Mouse (Mus musculus) stomach, postnatal 0 days (tissue): ENCODE measurements around the gene Auts2. TPM values are rescaled to one million over a fixed set of nuclear protein-coding genes. Genes with fewer than 3 reads are reported as not detected.

Experiments
- ATAC-seq: fragments of 200-750 bp; cut with Nextera tagmentation; 2 replicates; pipeline ENCODE4 v1.8.0; 2017; ENCODE audit not compliant: low FRiP score, low TSS enrichment
- DNase-seq: peaks from one replicate; pipeline ENCODE4 v3.0.0-alpha.2; 2016; ENCODE audit warnings: low spot score
- H3K27ac ChIP-seq: fragments of 300-500 bp; sonication (generic); replicated peaks from 2 replicates; pipeline ENCODE4 v1.5.1; 2014; ENCODE audit warnings: mild to moderate bottlenecking, control low read depth
- H3K27me3 ChIP-seq: fragments of 300-500 bp; sonication (generic); 2 replicates; pipeline ENCODE4 v1.6.1; 2014; ENCODE audit warnings: low read length; ENCODE audit not compliant: control insufficient read depth, insufficient read depth
- H3K36me3 ChIP-seq: fragments of 300-500 bp; sonication (generic); 2 replicates; pipeline ENCODE4 v1.6.1; 2014; ENCODE audit warnings: low read length, mixed read lengths; ENCODE audit not compliant: control insufficient read depth, insufficient read depth
- H3K4me1 ChIP-seq: fragments of 300-500 bp; sonication (generic); replicated peaks from 2 replicates; pipeline ENCODE4 v1.6.1; 2014; ENCODE audit warnings: antibody characterized with exemption; ENCODE audit not compliant: control insufficient read depth, insufficient read depth
- H3K4me2 ChIP-seq: fragments of 300-500 bp; sonication (generic); replicated peaks from 2 replicates; pipeline ENCODE4 v1.6.1; 2014; ENCODE audit warnings: low read depth, mild to moderate bottlenecking, control low read depth, moderate library complexity
- H3K4me3 ChIP-seq: fragments of 300-500 bp; sonication (generic); 2 replicates; pipeline ENCODE4 v1.5.1; 2014; ENCODE audit warnings: low read depth, low read length, control low read depth
- H3K9ac ChIP-seq: fragments of 300-500 bp; sonication (generic); 2 replicates; pipeline ENCODE4 v1.6.1; 2014; ENCODE audit warnings: mild to moderate bottlenecking, low read length, control low read depth, mixed read lengths
- H3K9me3 ChIP-seq: fragments of 300-500 bp; sonication (generic); 2 replicates; pipeline ENCODE4 v1.6.1; 2016; ENCODE audit warnings: low read length; ENCODE audit not compliant: control insufficient read depth
- CTCF ChIP-seq: IDR thresholded peaks from 2 replicates; pipeline ENCODE4 v1.5.1; 2016; ENCODE audit warnings: antibody characterized with exemption, low read depth, mild to moderate bottlenecking, moderate library complexity
- EP300 ChIP-seq: optimal IDR thresholded peaks from 2 replicates; pipeline ENCODE3; 2016; ENCODE audit warnings: antibody characterized with exemption
- WGBS: fragments of 180-500 bp; shearing (Covaris S2); extraction: QIAGEN DNeasy Blood & Tissue Kit; methylation state at CpG from one replicate; pipeline ENCODE4 v1.1.7; 2014; 5-methylcytosine and 5-hydroxymethylcytosine counted together
- polyA plus RNA-seq: library from polyadenylated mRNA; unstranded; fragments of >200 nt; fragmentation: Nextera tagmentation; extraction: Ambion mirVana; gene quantifications from 2 replicates; pipeline ENCODE4 v1.2.1, GENCODE M21; 2015

Gene Auts2
- polyA plus RNA-seq, 1 experiment from 2014 or later, result 7.3 TPM

- Histone ChIP-seq H3K36me3 (no peaks in the 10 kb centered on the region), H3K4me2 (no peak overlapping the region), H3K4me3 (no peak overlapping the region), H3K27ac (no peak overlapping the region), H3K9ac (no peak overlapping the region), H3K4me1 (no peaks in the 10 kb centered on the region), H3K27me3 (no peaks in the 10 kb centered on the region), H3K9me3 (no peaks in the 10 kb centered on the region)
- no peak for TF ChIP-seq EP300
- TF ChIP-seq CTCF, result peak; percentile 51
- DNase-seq (no peak), ATAC-seq (no peak)
- WGBS, result 44% methylated on average over 4 of the region's 4 CpGs
Observed at GRCm38 (mm10) chr5:132438414-132438813, 104.7 kb downstream of the Auts2 start.

- Histone ChIP-seq H3K4me1 (no peaks in the 10 kb centered on the region), H3K27ac (no peak overlapping the region), H3K36me3 (no peaks in the 10 kb centered on the region), H3K27me3 (no peaks in the 10 kb centered on the region), H3K4me3 (no peak overlapping the region), H3K4me2 (no peak overlapping the region), H3K9ac (no peak overlapping the region), H3K9me3 (no peaks in the 10 kb centered on the region)
- 16% methylated on average over 8 of the region's 8 CpGs for WGBS
- DNase-seq, result peak; percentile 31
- 0 out of 2 replicates have a peak, but pooled peaks have one; percentile 32 for ATAC-seq
- TF ChIP-seq EP300 (no peak), CTCF (peak; percentile 43; the same call in 1 of the 2 replicates)
Observed at GRCm38 (mm10) chr5:132437994-132438393, 105.2 kb downstream of the Auts2 start.

- no peaks in the 10 kb centered on the region for H3K4me1 ChIP-seq
- H3K9me3 ChIP-seq, result no peaks in the 10 kb centered on the region
- H3K9ac ChIP-seq, result no peak overlapping the region
- DNase-seq (no peak), ATAC-seq (no peak)
- no peaks in the 10 kb centered on the region for H3K27me3 ChIP-seq
- TF ChIP-seq CTCF (no peak), EP300 (no peak)
- no peak overlapping the region for H3K4me3 ChIP-seq
- H3K36me3 ChIP-seq, result no peaks in the 10 kb centered on the region
- WGBS, result 90% methylated on average over 8 of the region's 8 CpGs
- no peak overlapping the region for H3K4me2 ChIP-seq
- no peak overlapping the region for H3K27ac ChIP-seq
Observed at GRCm38 (mm10) chr5:132437478-132437877, 105.7 kb downstream of the Auts2 start.

- Histone ChIP-seq H3K9me3 (no peaks in the 10 kb centered on the region), H3K4me2 (no peak overlapping the region), H3K9ac (no peak overlapping the region), H3K27ac (no peak overlapping the region), H3K27me3 (no peaks in the 10 kb centered on the region), H3K4me3 (no peak overlapping the region), H3K4me1 (no peaks in the 10 kb centered on the region), H3K36me3 (no peaks in the 10 kb centered on the region)
- ATAC-seq (peak; percentile 57; the same call in 1 of the 2 replicates), DNase-seq (peak; percentile 36)
- TF ChIP-seq CTCF, result no peak
- no peak for TF ChIP-seq EP300
- 8% methylated on average over 1 of the region's 1 CpGs for WGBS
Observed at GRCm38 (mm10) chr5:132436901-132437300, 106.2 kb downstream of the Auts2 start.

- TF ChIP-seq EP300 (no peak), CTCF (no peak)
- Histone ChIP-seq H3K4me3 (no peak overlapping the region), H3K27me3 (no peaks in the 10 kb centered on the region), H3K9me3 (no peaks in the 10 kb centered on the region), H3K9ac (no peak overlapping the region), H3K4me2 (no peak overlapping the region), H3K36me3 (no peaks in the 10 kb centered on the region), H3K4me1 (no peaks in the 10 kb centered on the region), H3K27ac (no peak overlapping the region)
- WGBS, result 94% methylated on average over 2 of the region's 2 CpGs
- no peak for DNase-seq
- no peak for ATAC-seq
Observed at GRCm38 (mm10) chr5:132436473-132436872, 106.7 kb downstream of the Auts2 start.

- no peak overlapping the region for H3K4me2 ChIP-seq
- no peaks in the 10 kb centered on the region for H3K9me3 ChIP-seq
- 85% methylated on average over 5 of the region's 5 CpGs for WGBS
- no peak overlapping the region for H3K4me3 ChIP-seq
- no peaks in the 10 kb centered on the region for H3K4me1 ChIP-seq
- ATAC-seq, result no peak
- H3K36me3 ChIP-seq, result no peaks in the 10 kb centered on the region
- no peak overlapping the region for H3K9ac ChIP-seq
- DNase-seq, result no peak
- no peaks in the 10 kb centered on the region for H3K27me3 ChIP-seq
- TF ChIP-seq EP300, result no peak
- TF ChIP-seq CTCF, result no peak
- H3K27ac ChIP-seq, result no peak overlapping the region
Observed at GRCm38 (mm10) chr5:132435401-132435800, 107.7 kb downstream of the Auts2 start.
